Mouse (Mus musculus) cerebellum, postnatal 25 days (tissue): ENCODE measurements around the gene Socs3.

Source experiments
- DNase-seq, 2 experiments: peaks; one replicate each; pipeline ENCODE4 v3.0.0; 2021; ENCODE audit warnings: mixed read lengths in 2 of 2

Gene Socs3

GRCm38 (mm10) chr11:117918541-117918940 is 51.3 kb downstream of the Socs3 start:
- DNase-seq = no peak
